Mouse (Mus musculus) stomach, embryonic 16.5 days (tissue): Measurements from ENCODE around the gene Timm50. TPM values are rescaled to one million over a fixed set of nuclear protein-coding genes. Genes with fewer than 3 reads are reported as not detected.
A peak's percentile ranks its signal among the peaks of the same experiment; 100 is the strongest.

Experiments used
- ATAC-seq: fragments of 200-750 bp; cut with Nextera tagmentation; 2 replicates; pipeline ENCODE4 v1.8.0; 2017; ENCODE audit warnings: moderate number of reproducible peaks, moderate TSS enrichment; ENCODE audit not compliant: insufficient read depth, low FRiP score
- H3K27ac ChIP-seq: fragments of 300-500 bp; sonication (generic); 2 replicates; pipeline ENCODE4 v1.5.1; 2014; ENCODE audit warnings: low read length
- H3K27me3 ChIP-seq: fragments of 300-500 bp; sonication (generic); 2 replicates; pipeline ENCODE4 v1.6.1; 2014; ENCODE audit warnings: low read length, control low read depth, mixed read lengths; ENCODE audit not compliant: control insufficient read depth, insufficient read depth
- H3K36me3 ChIP-seq: fragments of 300-500 bp; sonication (generic); 2 replicates; pipeline ENCODE4 v1.6.1; 2014; ENCODE audit warnings: low read length; ENCODE audit not compliant: control insufficient read depth, insufficient read depth
- H3K4me1 ChIP-seq: fragments of 300-500 bp; sonication (generic); 2 replicates; pipeline ENCODE4 v1.6.1; 2014; ENCODE audit warnings: low read length, control low read depth, mixed read lengths; ENCODE audit not compliant: control insufficient read depth, insufficient read depth
- H3K4me2 ChIP-seq: fragments of 300-500 bp; sonication (generic); 2 replicates; pipeline ENCODE4 v1.6.1; 2014; ENCODE audit warnings: low read depth, low read length, mixed read lengths
- H3K4me3 ChIP-seq: fragments of 300-500 bp; sonication (generic); replicated peaks from 2 replicates; pipeline ENCODE4 v1.5.1; 2014; ENCODE audit warnings: mild to moderate bottlenecking, low read length
- H3K9ac ChIP-seq: fragments of 300-500 bp; sonication (generic); 2 replicates; pipeline ENCODE4 v1.6.1; 2014; ENCODE audit warnings: low read length
- H3K9me3 ChIP-seq: fragments of 300-500 bp; sonication (generic); replicated peaks from 2 replicates; pipeline ENCODE4 v1.6.1; 2016; ENCODE audit warnings: low read length, control low read depth; ENCODE audit not compliant: control insufficient read depth
- WGBS: fragments of 180-500 bp; shearing (Covaris S2); extraction: QIAGEN DNeasy Blood & Tissue Kit; methylation state at CpG from one replicate; pipeline ENCODE4 v1.1.7; 2014; 5-methylcytosine and 5-hydroxymethylcytosine counted together
- polyA plus RNA-seq: library from polyadenylated mRNA; unstranded; fragments of >200 nt; fragmentation: Nextera tagmentation; extraction: Ambion mirVana; gene quantifications from 2 replicates; pipeline ENCODE4 v1.2.1, GENCODE M21; 2015

The Timm50 gene
- polyA plus RNA-seq, 1 experiment from 2014 or later: 116 TPM

GRCm38 (mm10) chr7:28267129-28268041 is 44.5 kb downstream of the Timm50 start, which contains the start of gene Eid2:
Eid2 (plus strand) TSS chr7:28267881.
- Histone ChIP-seq H3K27me3 (no peaks in the 10 kb centered on the region), H3K36me3 (no peaks in the 10 kb centered on the region), H3K9me3 (no peaks in the 10 kb centered on the region), H3K27ac (peak within 1 kb of the TSS; percentile 86), H3K4me1 (peaks cover 6% of the 10 kb centered on the region; the same call in 1 of the 2 replicates), H3K9ac (peak within 1 kb of the TSS; percentile 98), H3K4me3 (peak within 1 kb of the TSS; percentile 81), H3K4me2 (peak within 1 kb of the TSS; percentile 83)
- WGBS: 7% methylated on average over 57 of the region's 57 CpGs
- ATAC-seq: peak; percentile 89

- H3K9me3 ChIP-seq: no peaks in the 10 kb centered on the region
- H3K4me3 ChIP-seq: no peak overlapping the region
- 84% methylated on average over 13 of the region's 13 CpGs for WGBS
- H3K36me3 ChIP-seq: no peaks in the 10 kb centered on the region
- no peak overlapping the region for H3K4me2 ChIP-seq
- no peak overlapping the region for H3K9ac ChIP-seq
- no peak for ATAC-seq
- peaks cover 6% of the 10 kb centered on the region; the same call in 1 of the 2 replicates for H3K4me1 ChIP-seq
- no peak overlapping the region for H3K27ac ChIP-seq
- H3K27me3 ChIP-seq: no peaks in the 10 kb centered on the region
These were observed 46.5 kb downstream of the Timm50 start for GRCm38 (mm10) chr7:28265391-28265790.

- Histone ChIP-seq H3K4me1 (peaks cover 5% of the 10 kb centered on the region; the same call in 1 of the 2 replicates), H3K36me3 (no peaks in the 10 kb centered on the region), H3K27me3 (no peaks in the 10 kb centered on the region), H3K9me3 (no peaks in the 10 kb centered on the region), H3K9ac (no peak overlapping the region), H3K4me3 (no peak overlapping the region), H3K27ac (no peak overlapping the region), H3K4me2 (no peak overlapping the region)
- ATAC-seq: peak; percentile 61; the same call in 1 of the 2 replicates
- 6% methylated on average over 15 of the region's 15 CpGs for WGBS
These were observed 48.1 kb downstream of the Timm50 start for GRCm38 (mm10) chr7:28263786-28264185.

- H3K4me3 ChIP-seq: no peak overlapping the region
These were observed 49.0 kb downstream of the Timm50 start for GRCm38 (mm10) chr7:28262861-28263260.

More at GRCm38 (mm10) chr7:28262861-28263260, 49.0 kb downstream of the Timm50 start:
- ATAC-seq: no peak
- no peaks in the 10 kb centered on the region for H3K4me1 ChIP-seq
- no peak overlapping the region for H3K27ac ChIP-seq
- H3K36me3 ChIP-seq: no peaks in the 10 kb centered on the region
- H3K9ac ChIP-seq: no peak overlapping the region
- no peak overlapping the region for H3K4me2 ChIP-seq
- H3K9me3 ChIP-seq: no peaks in the 10 kb centered on the region
- 53% methylated on average over 5 of the region's 5 CpGs for WGBS
- H3K27me3 ChIP-seq: no peaks in the 10 kb centered on the region

Other genes starting within 250 kb of the Timm50 start
- gene Fcgbp, start 240.8 kb downstream of the Timm50 start, polyA plus RNA-seq: 45.7 and 60.7 TPM in 2 replicates
- 0.03 and 0.04 TPM in 2 replicates for gene 9530053A07Rik, start 182.6 kb downstream of the Timm50 start, polyA plus RNA-seq
- 60.0 and 86.3 TPM in 2 replicates for gene Fbl, start 142.4 kb downstream of the Timm50 start, polyA plus RNA-seq
- gene Dyrk1b, start 132.6 kb downstream of the Timm50 start, polyA plus RNA-seq: 6.2 and 7.0 TPM in 2 replicates
- 1.1 and 1.2 TPM in 2 replicates for gene Eid2, start 44.2 kb downstream of the Timm50 start, polyA plus RNA-seq
- 5.9 and 7.9 TPM in 2 replicates for gene Eid2b, start 34.3 kb downstream of the Timm50 start, polyA plus RNA-seq
- gene Selenov, start 20.9 kb downstream of the Timm50 start, polyA plus RNA-seq: 0.14 TPM in 1 of 2 replicates, not detected in the other
- gene Dll3, start 9.8 kb downstream of the Timm50 start, polyA plus RNA-seq: 1.3 TPM in 2 replicates
- 85.7 and 86.7 TPM in 2 replicates for gene Supt5, start 26.7 kb upstream of the Timm50 start, polyA plus RNA-seq
- 800 and 962 TPM in 2 replicates for gene Rps16, start 38.6 kb upstream of the Timm50 start, polyA plus RNA-seq
- gene Plekhg2, start 60.5 kb upstream of the Timm50 start, polyA plus RNA-seq: 49.9 and 50.7 TPM in 2 replicates
- gene Zfp36, start 68.2 kb upstream of the Timm50 start, polyA plus RNA-seq: 26.1 and 35.1 TPM in 2 replicates
- 38.7 and 41.2 TPM in 2 replicates for gene Med29, start 80.6 kb upstream of the Timm50 start, polyA plus RNA-seq
- 84.3 and 88.5 TPM in 2 replicates for gene Paf1, start 80.9 kb upstream of the Timm50 start, polyA plus RNA-seq
- 17.7 and 19.2 TPM in 2 replicates for gene Gmfg, start 125.4 kb upstream of the Timm50 start, polyA plus RNA-seq
- gene Lrfn1, start 139.9 kb upstream of the Timm50 start, polyA plus RNA-seq: 1.0 and 1.7 TPM in 2 replicates
- not detected in 2 replicates for gene Ifnl2, start 198.4 kb upstream of the Timm50 start, polyA plus RNA-seq
- gene Ifnl3, start 210.8 kb upstream of the Timm50 start, polyA plus RNA-seq: not detected in 2 replicates
- gene Sycn, start 228.8 kb upstream of the Timm50 start, polyA plus RNA-seq: 124 and 215 TPM in 2 replicates
- gene Nccrp1, start 235.2 kb upstream of the Timm50 start, polyA plus RNA-seq: 19.7 and 34.8 TPM in 2 replicates